Mouse (Mus musculus) forebrain, embryonic 13.5 days (tissue): ENCODE measurements at regions not wholly inside any gene's neighbourhood (a gene's known extent, or its start where the extent isn't known, plus 50 kb on each side); places are given as distances from the start of the nearest gene placed in this dataset.

ENCODE experiments used
- ATAC-seq: fragments of 200-750 bp; cut with Nextera tagmentation; 2 replicates; pipeline ENCODE4 v1.8.0; 2017
- H3K27ac ChIP-seq: fragments of 300-500 bp; sonication (generic); 2 replicates; pipeline ENCODE4 v1.5.1; 2015; ENCODE audit warnings: inconsistent platforms, mild to moderate bottlenecking, moderate library complexity
- H3K27me3 ChIP-seq: fragments of 300-500 bp; sonication (generic); 2 replicates; pipeline ENCODE4 v1.6.1; 2015; ENCODE audit warnings: mild to moderate bottlenecking, inconsistent platforms
- H3K36me3 ChIP-seq: fragments of 300-500 bp; sonication (generic); 2 replicates; pipeline ENCODE4 v1.6.1; 2015; ENCODE audit warnings: mild to moderate bottlenecking, inconsistent platforms; ENCODE audit not compliant: poor library complexity, severe bottlenecking
- H3K4me1 ChIP-seq: fragments of 300-500 bp; sonication (generic); 2 replicates; pipeline ENCODE4 v1.6.1; 2015; ENCODE audit warnings: inconsistent platforms
- H3K4me2 ChIP-seq: fragments of 300-500 bp; sonication (generic); 2 replicates; pipeline ENCODE4 v1.6.1; 2015; ENCODE audit warnings: inconsistent platforms, mild to moderate bottlenecking, moderate library complexity
- H3K4me3 ChIP-seq: fragments of 300-500 bp; sonication (generic); 2 replicates; pipeline ENCODE4 v1.5.1; 2015; ENCODE audit warnings: mild to moderate bottlenecking, inconsistent platforms
- H3K9ac ChIP-seq: fragments of 300-500 bp; sonication (generic); 2 replicates; pipeline ENCODE4 v1.6.1; 2015; ENCODE audit warnings: mild to moderate bottlenecking, inconsistent platforms
- H3K9me3 ChIP-seq: fragments of 300-500 bp; sonication (generic); replicated peaks from 2 replicates; pipeline ENCODE4 v1.6.1; 2016; ENCODE audit warnings: inconsistent platforms
- WGBS: fragments of 180-500 bp; shearing (Covaris S2); methylation state at CpG from one replicate; pipeline ENCODE4 v1.1.7; 2015; 5-methylcytosine and 5-hydroxymethylcytosine counted together

GRCm38 (mm10) chr12:60820979-60821378 lies 702.0 kb upstream of the Lrfn5 start:
- H3K4me2 ChIP-seq, result no peak overlapping the region
- peak; percentile 94 for ATAC-seq
- H3K27me3 ChIP-seq, result no peaks in the 10 kb centered on the region
- H3K27ac ChIP-seq, result no peak overlapping the region
- WGBS, result 69% methylated on average over 7 of the region's 7 CpGs
- no peak overlapping the region for H3K4me3 ChIP-seq
- H3K36me3 ChIP-seq, result no peaks in the 10 kb centered on the region
- H3K9me3 ChIP-seq, result no peaks in the 10 kb centered on the region
- no peak overlapping the region for H3K9ac ChIP-seq
- no peaks in the 10 kb centered on the region for H3K4me1 ChIP-seq
